Mouse (Mus musculus): ENCODE results near the gene Ipcef1.
A peak's percentile ranks its signal among the peaks of the same experiment; 100 is the strongest.

Gene Ipcef1

DNA sequence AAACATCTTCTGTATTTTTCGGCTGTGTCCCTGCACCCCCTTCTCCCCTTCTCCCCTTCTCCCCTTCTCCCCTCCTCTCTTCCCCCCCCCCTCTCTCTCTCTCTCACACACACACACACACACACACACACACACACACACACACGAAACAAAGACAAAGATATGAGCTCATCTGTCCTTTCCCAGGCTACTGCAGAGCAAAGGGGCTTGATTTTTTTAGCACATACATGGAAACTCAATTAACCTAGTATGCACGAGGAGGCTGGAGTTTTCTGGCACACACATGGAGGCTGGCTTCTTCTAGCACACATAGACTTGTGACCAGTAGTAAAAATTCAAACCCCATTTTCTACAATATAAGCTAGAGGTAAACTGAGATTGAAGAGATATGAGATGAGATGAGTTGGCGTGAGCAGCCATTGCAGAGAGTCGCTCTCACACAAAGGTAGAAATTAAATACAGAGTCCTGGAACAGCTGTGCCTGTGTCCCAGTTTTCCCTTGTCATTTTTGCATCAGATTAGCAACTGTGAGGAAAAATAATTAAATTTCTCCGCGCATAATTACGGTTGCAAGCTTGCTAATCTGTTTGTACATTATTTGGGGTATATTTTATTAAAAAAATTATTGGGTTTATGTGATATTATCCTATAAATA lies 84.6 kb downstream of the Ipcef1 start:
- no peak for DNase-seq (ENCODE audit: low spot score)

DNA sequence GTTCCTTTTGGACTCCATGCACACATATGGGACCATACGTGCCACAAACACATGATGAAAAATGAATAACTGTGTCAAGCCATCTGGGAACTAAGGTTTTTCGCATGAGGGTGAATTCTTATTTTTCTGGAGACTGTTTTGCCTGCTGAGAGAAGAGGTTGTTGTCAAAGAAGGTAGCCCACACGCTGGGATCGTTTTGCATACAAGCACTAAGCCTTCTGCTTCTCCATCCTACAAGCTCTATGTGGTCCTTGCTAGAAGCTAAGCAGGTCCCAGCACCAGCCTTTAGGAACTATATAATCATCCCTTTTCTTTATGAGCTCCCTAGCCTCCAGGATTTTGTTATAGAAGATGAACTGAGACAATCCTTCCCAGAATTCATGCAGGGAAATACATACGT lies 93.5 kb downstream of the Ipcef1 start:
- DNase-seq (ENCODE audit: low spot score), result no peak

DNA sequence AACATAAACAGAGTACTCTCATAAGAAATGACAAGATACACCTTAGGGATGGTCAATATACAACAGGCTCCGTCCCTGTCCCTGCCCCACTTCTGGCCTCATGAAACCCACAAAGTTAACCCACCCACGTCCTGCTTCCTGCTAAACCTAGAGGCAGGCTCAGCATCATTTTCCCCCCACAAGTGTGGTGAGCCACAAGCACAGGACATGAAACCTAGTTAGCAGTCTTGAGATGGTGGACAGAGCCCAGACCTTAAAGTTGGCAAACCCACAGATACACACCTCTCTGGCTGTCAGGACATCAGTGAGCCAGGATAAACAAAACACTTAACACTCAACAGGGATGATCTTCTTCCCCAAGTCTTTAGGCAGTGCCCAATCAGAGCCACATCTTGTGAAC lies 95.9 kb downstream of the Ipcef1 start:
- no peak for DNase-seq (ENCODE audit: low spot score)

DNA sequence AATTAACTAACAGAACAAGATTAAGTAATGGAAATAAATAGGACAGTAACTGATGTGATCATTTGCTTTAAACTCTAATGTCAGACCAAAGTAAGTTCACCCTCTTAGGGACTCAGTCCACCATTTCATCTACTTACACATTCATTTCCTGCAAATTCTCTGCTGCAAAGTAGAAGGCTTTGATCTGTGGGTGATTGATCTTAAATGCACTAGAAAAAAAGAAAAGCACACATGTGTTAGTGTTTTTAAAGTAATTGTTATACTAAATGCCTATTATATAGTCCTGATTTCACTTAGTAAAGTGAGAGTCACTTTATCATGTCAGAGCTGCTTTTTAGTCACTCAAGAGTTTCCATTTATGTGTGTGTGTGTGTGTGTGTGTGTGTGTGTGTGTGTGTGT lies 97.7 kb downstream of the Ipcef1 start:
- DNase-seq (ENCODE audit: low spot score), result no peak

DNA sequence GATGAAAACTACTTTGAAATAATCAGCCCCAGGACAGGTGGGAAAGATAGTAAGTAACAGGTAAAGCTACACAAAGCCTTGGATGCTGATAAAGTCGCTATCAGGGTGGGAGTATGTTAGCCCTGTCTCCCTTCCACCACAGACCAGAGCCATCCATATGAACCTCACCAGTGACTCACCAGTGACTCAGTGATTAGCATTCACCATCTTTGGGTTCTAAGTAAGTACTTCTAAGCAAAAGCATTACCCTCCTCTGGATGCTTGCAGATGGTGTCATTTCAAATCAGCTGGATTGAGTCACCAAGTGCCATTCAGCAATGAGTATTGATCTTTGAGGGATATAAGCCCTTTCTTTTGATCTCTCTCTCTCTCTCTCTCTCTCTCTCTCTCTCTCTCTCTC lies 99.2 kb downstream of the Ipcef1 start:
- no peak for DNase-seq (ENCODE audit: low spot score)

DNA sequence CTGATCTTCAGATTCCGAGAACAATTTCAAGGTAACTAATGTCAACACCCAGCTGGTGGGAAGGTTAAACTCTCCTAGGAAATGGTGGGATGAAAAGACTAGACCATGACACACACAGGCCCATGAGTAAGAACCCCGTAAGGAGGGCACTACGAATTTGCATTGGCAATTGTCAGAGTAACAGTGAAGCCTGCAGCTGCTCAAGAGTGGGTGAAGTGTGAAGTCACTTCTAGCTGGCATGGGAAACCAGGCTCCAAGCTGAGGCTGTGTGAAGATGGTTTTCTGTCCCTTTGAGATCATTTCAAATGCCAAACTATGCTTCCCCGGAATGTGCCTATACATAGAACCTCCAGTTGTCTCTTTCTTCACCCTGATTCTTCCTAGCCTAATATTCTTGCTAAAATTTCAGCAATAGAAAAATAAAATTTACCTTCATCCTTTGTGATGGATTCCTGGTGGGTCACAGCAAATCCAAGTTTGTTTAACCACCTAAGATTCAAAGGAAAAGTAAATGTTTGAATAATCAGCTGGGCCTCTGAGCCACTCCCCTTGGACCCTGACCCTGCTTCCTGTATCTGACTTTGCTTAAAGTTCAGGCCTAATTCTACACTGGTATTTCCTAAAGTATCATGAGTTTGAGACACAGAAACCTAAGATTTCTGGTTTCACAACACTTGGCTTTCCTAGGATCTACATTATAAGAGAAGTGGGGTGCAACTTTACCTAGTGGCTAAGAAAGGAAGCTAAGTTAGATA lies 115.4 kb downstream of the Ipcef1 start:
- DNase-seq (ENCODE audit: low spot score), result peak; percentile 5

DNA sequence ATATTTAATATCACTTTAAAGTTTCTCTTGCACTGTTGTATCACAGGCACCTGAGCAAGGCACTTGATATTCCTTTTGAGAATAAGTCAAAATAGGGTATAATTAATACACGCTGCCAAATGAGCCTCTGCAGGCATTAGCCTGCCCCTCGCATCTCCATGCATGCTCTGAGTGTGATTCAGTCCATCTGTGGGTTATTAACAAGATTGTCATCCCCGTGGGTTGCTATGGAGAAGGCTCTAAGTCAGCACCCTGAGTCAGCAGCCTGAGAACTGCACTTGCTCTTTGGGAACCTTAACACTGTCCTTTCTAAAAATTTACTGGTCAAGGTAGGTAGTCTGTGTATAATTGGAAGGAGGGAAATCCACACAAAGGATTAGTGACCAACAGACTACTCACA lies 117.5 kb downstream of the Ipcef1 start:
- DNase-seq (ENCODE audit: low spot score), result no peak

DNA sequence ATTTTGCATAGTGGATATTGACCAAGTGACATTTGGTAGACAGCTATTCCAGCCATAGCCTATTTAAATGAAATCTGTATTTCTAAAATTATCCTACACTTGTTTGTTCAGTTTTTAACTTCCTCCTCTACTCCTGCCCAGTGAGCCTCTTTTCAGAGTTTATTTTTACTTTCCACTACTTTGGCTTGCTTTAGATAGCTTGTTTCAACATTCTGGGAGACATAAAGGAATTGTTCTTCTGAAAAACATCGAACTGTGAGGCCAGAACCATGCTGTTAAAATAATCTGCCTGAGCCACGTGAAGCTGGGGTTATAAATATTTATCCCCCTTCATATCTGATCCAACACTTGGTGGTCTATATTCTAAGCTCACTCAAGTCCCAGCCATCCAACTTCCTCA lies 121.4 kb downstream of the Ipcef1 start:
- DNase-seq (ENCODE audit: low spot score), result no peak

DNA sequence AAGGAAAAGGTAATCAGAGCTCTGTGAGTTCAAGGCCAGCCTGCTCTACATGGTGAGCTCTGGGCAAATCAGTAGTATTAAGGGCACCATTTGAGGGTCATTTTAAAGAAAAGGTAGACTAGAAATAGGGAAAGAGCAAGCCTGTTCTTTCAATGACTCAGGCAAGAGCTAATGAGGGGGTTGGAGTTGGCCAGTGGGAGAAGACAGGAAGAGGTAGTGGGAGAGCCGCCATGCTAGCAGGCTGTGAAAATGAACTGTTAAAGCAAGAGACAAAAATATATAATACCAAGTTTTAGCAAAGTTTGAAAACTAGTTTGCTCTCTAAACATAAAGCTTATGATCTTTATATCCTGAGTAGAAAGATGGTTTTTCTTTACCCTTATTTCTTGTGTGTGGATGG lies 121.9 kb downstream of the Ipcef1 start:
- DNase-seq (ENCODE audit: low spot score), result no peak

DNA sequence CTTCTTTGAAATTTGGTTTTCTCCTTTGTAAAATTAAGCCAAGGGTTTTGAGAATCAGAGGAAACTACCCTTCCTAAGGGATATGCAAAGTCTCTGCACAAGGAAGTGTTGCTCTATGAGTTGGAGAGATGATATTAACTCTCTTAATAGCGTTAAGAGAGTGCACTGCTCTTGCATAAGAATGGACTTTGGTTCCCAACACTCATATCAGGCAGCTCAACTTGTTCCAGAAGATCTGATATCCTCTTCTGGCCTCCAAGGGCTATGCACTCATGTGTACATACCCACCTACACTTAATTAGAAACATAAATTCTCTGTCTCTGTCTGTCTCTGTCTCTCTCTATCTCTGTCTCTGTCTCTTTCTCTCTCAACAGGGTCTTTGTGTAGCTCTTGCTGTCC lies 123.4 kb downstream of the Ipcef1 start:
- DNase-seq (ENCODE audit: low spot score), result no peak

DNA sequence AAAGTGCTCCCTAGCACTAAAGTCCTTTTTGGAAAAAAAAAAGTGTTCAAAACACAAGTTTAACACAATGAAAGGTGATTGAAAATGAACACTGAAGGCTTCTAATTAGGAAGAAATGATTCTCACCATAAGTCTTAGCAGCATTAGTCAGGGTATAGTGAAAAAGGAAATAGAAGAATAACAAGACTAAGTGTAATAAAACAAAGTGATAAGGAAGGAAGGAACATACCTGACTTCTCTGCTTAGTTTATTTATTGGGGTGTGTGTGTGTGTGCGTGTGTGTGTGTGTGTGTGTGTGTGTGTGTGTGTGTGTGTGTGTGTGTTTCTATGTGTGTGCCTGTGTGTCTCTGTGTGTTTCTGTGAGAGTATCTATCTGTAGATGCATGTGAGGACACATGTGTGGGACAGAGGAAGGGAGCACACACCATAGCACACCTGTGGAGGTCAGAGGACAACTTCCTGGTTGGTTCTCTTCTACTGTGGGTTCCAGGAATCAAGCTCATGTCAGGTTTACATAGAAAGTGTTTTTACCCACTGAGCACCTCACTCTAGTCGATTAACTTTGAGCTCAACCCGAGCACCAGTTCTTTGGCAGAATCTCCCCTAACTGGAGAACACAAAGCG lies 124.6 kb downstream of the Ipcef1 start:
- no peak for DNase-seq (ENCODE audit: low spot score)

DNA sequence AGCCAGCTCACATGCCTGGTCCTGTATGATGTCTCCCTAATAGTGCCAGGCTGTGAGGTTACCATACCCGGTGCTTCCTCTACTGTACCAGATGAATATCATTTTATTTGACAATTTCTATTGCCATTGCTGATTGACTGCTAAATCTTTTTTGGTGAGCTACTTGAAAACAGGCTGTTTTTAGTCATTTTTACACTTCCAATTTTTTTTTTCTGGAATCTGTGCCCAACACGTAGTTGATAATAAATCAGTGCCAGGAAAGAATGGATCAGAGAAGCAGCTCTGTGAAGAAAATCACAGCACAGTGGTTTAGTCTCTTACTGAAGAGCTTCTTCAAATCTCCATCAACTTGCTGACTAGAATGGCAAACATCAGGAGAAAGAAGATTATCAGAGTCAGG lies 125.6 kb downstream of the Ipcef1 start:
- DNase-seq (ENCODE audit: low spot score), result no peak

DNA sequence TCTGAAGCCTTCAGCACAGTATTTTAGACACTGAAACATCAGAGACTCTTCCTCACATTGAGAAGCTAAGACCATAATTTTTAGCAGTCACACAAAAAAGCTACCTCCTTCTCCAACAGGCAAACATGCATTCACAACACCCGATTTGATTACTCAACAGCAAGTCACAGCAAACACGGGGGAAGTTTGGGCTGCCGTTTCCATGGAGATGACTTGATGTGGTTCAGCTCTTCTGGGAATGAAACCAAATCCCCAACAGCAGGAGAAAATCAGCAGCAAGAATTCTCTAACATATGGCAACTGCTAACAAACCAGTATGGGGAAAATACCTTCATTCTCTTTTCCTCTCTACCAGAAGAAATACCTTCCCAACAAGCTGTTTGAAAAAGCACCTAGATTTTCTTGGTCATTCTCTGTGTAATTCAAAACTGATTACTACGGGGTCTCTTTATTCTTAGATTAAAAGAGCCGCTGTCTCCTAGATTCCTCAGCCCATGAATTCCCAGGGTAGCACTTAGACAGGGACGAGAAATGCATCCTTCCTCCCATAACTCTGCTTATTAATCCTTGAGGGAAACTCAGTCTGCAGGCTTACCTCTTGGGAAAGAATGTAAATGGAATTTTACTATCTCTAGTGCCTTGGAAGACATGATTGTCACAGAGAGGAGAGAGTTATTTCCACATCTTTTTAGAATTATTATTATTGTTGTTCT lies 135.6 kb downstream of the Ipcef1 start:
- DNase-seq (ENCODE audit: low spot score), result no peak

DNA sequence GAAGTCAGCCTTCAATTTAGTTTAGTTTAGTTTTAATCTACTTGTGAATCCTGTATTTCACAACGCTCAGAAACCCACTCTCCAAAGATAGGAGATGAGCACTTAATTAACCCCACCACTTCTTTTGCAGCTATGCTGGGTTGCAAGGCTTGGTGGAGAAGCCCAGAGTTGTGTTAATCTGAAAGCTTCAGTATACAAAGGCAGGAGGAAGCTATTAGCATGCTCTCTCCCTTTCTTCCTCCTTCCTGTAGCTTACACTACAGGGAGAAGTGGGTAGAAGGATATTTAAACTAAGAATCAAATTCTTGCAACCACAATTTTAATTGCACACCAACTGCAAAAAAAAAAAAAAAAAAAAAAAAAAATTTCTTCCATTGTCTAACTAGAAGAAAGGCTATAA lies 136.3 kb downstream of the Ipcef1 start:
- no peak for DNase-seq (ENCODE audit: low spot score)

DNA sequence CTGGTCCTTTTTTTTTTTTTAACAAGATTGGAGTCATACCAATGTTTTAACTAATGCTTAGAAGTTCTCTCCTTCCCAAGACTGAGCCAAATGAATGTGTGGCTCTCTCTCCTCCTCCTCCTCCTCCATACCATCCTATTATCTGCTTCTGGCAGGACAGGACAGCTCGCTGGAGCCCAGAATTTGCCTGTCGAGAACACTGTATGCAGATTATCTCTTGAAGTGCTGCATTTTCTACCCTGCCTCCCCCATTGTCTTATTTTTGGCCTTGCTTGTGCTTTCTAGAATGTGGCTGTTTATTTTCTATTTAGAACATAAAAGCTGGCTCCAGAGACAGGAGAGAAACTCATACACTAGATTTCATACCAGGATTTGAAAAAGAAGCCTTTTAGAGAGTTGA lies 142.5 kb downstream of the Ipcef1 start:
- DNase-seq (ENCODE audit: low spot score), result no peak

DNA sequence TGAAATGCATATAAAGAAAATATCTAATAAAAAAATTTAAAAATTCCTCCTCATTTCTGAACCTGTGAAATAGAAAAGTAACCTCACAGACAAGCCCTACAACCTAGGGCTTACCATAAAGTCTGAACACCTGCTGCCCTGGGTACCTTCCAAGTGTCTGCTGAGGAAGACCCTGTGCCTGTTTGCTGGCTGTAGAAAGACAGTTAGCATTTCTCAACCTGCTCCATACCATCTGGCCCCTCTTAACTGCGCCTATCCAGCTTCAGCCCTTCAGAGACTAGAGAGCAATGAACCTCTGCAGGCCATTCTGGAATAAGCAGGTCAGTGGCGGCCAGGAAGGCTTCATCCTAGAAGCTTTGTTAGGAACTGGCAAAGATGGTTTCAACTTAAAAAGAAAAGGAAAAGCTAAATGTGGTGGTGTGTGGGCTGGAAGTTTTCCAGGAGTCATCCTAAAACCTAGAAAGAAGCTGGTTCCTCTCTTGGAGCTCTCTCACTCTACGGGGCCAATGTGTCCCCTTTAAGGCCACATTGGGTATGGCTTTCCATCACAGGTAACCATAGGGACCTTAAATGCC lies 150.4 kb downstream of the Ipcef1 start:
- DNase-seq (ENCODE audit: low spot score), result no peak

DNA sequence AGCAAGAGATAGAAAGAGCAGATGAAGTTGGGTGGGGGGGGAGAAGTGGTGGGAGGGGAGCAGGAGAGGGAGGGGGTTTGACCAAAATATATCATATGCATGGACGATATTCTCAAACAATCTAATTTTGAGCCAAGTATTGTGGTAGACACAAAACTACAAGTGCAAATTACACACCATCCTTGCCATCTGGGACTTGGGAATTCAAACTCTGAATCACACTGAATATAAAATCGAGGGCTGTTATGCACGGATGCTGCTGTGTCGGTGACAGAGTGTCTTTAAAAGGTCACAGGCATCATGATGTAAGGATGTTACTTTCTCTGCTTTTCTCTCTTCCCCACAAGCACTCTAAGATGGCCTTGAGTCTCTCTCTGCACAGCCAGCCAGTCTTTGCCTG lies 152.2 kb downstream of the Ipcef1 start:
- no peak for DNase-seq (ENCODE audit: low spot score)

DNA sequence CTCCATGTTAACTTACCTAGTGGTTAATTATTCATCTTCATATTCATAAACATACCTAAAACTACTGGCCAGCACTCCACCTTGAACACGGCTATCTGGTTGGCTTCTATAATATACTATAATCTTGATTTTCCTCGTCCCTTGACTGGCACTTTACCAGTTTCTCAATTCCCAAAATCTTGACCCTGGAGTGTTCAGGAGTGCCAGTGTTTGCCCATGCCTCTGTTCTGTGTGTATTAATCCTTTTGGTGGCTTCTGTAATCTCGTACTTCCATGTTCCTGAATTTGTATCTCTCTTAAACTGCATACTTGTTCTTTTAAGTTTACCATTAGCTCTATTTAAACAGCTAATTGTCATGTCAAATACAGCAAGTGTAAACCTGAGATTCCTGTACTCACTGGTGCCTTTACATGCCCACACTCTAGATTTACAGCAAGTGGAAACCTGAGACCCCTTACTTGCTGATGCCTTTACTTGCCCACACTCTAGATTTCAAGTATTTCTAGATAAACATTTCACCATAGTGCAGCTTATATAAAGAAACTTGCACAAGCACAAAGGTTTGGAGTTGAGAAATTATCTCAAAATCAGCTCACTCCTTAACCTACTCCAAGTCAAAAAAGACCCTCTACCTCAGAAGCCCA lies 155.5 kb downstream of the Ipcef1 start:
- no peak for DNase-seq (ENCODE audit: low spot score)

DNA sequence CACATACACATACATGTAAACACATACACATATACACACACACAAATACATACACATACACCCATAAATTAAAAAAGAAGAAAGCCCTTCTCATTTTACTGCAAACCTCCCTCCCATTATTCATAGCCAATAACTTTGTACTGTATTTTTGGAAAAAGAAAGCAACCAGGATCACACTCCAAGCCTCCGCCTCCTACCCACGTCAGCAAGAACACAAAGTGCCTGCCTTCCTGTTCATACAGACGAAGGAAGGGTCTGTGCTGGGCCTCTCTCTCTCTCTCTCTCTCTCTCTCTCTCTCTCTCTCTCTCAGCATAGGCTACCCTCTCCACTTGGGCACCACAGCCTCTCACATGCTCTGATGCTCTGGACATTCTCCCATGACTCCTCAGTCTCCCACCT lies 156.5 kb downstream of the Ipcef1 start:
- DNase-seq (ENCODE audit: low spot score), result no peak

DNA sequence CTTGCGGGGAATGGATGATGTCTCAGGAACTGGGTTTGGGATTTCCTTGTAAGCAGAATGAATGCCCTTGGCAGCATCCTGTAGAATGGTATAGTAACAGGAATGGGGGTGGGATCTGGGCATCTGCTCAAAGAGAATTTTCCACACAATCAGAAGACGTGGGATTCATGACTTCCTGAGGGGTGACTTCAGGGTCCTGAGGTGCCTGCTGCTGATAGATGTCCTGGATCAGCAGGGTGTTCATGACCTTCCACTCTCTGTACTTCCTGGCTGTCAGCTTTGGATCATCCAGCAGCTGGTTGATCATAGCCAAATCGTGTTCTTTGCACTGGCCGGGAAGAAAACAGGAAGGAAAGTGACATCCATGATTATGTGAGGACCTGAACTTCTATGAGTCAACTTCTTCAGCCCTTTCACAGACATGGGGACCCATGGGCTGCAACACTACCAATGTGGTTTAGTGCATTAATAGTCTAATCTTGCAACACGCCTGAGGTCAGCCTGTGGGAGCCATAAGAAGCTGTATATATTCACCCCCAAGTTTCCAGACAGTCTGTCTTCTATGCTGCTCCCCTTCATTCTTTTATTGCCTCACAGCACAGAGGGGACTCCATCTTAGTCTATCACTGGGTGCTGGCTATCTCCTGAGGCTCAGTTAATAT lies 161.8 kb downstream of the Ipcef1 start:
- DNase-seq (ENCODE audit: low spot score), result no peak

DNA sequence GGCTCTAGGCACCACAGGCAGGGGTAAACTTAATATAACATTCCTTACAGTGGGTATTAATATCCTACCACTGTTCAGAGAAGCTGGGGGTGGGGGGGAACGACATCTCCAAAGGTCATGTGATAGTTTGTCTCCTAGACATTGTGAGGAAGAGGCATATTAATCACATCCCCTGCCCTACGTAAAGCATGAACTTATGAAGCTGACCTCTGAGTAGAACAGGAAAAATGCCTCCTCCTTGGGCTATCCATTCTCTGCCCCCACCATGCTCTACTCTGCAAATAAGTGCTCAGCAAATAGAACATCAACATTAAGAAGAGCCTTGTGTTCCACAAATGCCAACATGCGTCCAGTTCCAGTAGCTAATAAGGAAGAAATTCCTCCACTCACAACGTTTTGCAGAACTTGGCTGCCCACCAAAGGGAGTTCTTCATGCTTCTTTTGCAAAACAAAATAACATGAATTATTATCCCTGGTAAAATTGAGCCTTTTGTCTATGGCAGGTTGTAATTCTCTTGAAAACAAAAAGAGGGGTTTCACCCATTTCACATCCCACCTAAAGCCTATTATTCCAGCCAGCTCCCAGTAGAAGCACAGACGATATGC lies 162.5 kb downstream of the Ipcef1 start:
- DNase-seq (ENCODE audit: low spot score), result no peak
